Mouse (Mus musculus): ENCODE measurements at regions not wholly inside any gene's neighbourhood (a gene's known extent, or its start where the extent isn't known, plus 50 kb on each side); places are given as distances from the start of the nearest gene placed in this dataset.
"Not testable (repeated sequence)": the region's sequence is repeated elsewhere in the genome, so short reads cannot be mapped to it uniquely, and the experiment has no call there.

- DNase-seq: peak; percentile 83
Measured at GRCm38 (mm10) chr16:82661015-82661414, 167.2 kb upstream of the Gm21833 start.

GRCm38 (mm10) chr16:82674926-82675325, 153.3 kb upstream of the Gm21833 start:
- no peak for DNase-seq

GRCm38 (mm10) chr16:82683113-82683512, 145.1 kb upstream of the Gm21833 start:
- DNase-seq: not testable (repeated sequence)

- DNase-seq: no peak
Measured at GRCm38 (mm10) chr16:82700922-82701321, 127.3 kb upstream of the Gm21833 start.

GRCm38 (mm10) chr16:82711161-82711560, 117.0 kb upstream of the Gm21833 start:
- DNase-seq: peak; percentile 47

- DNase-seq: no peak
Measured at GRCm38 (mm10) chr16:82734117-82734516, 94.1 kb upstream of the Gm21833 start.

- DNase-seq: no peak
Measured at GRCm38 (mm10) chr16:82758466-82758865, 69.7 kb upstream of the Gm21833 start.
